Mouse (Mus musculus) brain, embryonic 18.5 days (tissue): ENCODE data around the gene Ccdc74a.
"Not testable (repeated sequence)": the region's sequence is repeated elsewhere in the genome, so short reads cannot be mapped to it uniquely, and the experiment has no call there.

ENCODE experiments used
- DNase-seq: peaks from one replicate; pipeline ENCODE4 v3.0.0-alpha.2; 2012; ENCODE audit warnings: low read depth, low spot score

Gene Ccdc74a

DNA sequence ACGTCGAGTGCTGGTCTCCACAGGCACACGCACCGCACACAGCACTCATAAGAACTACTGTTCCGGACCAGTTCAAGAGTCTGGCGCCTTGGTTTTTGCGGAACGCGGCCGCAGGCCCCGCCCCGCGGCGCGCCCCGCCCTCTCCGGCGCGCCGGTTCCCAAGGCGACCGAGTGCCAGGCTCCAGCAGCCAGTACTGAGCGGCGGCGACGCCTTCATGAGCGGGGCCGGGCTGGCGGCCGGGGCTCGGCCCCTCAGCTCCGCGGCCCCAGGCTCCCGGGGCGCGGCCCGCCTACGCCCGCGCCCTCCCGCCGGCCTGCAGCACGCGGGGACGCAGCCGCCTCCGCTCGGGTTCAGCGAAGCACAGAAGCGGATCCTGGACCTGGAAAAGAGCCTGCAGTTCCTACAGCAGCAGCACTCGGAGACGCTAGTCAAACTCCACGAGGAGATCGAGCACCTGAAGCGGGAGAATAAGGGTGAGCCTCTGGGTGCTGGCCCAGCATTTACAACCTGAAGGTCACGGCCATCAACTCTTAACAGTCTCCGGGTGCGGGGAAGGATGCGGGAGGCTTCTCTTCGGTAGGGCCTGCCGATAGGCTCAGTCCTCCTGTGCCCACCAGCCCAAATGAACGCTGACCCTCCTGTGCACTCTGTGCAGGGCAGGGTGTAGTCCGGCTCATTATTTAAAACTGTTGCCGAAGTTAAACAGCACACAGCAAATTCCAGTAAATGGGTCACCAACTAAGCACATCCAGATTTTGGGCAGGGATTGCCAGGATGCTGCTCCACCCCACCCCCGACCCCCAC lies at the start of gene Ccdc74a:
Gene Ccdc74a (plus strand): TSS at position 161 of the 805 bp plus-strand sequence.
- DNase-seq = peak; percentile 30

DNA sequence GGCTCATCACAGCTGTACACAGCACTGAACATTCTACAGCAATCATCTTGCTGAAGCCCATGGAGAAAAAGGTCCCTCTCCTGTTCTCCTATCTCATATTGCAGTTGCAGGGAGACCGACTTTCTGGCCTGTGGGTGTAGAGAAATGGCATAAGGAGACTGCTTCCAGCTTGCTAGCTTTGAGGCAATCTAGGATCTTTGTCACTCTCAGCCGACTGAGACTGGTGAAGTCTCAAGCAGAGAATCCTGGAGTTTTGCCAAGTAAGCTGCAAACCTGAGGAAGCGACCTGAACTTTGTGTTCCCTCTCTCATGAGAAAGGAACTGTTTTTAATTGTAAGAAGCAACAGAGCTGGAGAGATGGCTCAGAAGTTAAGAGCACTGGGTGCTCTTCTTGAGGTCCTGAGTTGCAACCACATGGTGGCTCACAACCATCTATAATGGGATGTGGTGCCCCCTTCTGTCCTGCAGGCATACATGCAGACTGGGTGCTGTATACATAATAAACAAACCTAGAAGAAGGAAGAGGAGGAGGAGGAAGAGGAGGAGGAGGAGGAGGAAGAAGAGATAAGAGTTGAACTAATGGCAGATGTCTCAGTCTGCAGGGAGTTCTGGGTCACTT lies 45.2 kb upstream of the Ccdc74a start:
- no peak for DNase-seq

GRCm38 (mm10) chr16:17604941-17605340 lies 41.3 kb upstream of the Ccdc74a start:
- no peak for DNase-seq

GRCm38 (mm10) chr16:17605684-17606083 lies 40.6 kb upstream of the Ccdc74a start:
- DNase-seq = no peak

DNA sequence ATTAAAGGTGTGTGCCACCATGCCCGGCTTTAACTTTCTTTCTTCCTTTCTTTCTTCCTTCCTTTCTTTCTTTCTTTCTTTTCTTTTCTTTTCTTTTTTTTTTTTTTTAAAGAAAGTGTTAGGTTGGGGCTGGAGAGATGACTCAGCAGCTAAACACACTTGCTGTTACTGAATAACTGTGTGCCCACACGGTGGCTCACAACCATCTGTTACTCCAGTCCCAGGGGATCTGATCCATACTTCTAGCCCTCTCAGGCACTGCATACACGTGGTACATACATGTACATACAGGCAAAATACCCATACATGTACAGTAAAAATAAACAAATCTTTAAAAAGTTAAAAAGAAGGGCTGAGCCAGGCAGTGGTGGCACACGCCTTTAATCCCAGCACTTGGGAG lies 34.9 kb upstream of the Ccdc74a start:
- DNase-seq = no peak

DNA sequence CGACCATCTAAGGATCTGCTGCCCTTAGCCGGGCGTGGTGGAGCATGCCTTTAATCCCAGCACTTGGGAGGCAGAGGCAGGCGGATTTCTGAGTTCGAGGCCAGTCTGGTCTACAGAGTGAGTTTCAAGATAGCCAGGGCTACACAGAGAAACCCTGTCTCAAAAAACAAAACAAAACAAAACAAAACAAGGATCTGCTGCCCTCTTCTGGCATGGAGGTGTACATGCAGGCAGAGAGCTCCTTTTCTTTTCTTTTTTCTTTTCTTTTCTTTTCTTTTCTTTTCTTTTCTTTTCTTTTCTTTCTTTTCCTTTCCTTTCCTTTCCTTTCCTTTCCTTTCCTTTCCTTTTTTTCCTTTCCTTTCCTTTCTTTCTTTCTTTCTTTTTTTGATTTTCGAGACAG lies 31.5 kb upstream of the Ccdc74a start:
- DNase-seq = not testable (repeated sequence)

GRCm38 (mm10) chr16:17616212-17616611 lies 30.1 kb upstream of the Ccdc74a start:
- no peak for DNase-seq

GRCm38 (mm10) chr16:17617922-17618565 lies 28.2 kb upstream of the Ccdc74a start:
- DNase-seq = no peak

GRCm38 (mm10) chr16:17619198-17620105 lies 26.8 kb upstream of the Ccdc74a start, which contains the start of gene Smpd4:
TSS of gene Smpd4 (plus strand) at chr16:17619354.
- DNase-seq = peak; percentile 66

DNA sequence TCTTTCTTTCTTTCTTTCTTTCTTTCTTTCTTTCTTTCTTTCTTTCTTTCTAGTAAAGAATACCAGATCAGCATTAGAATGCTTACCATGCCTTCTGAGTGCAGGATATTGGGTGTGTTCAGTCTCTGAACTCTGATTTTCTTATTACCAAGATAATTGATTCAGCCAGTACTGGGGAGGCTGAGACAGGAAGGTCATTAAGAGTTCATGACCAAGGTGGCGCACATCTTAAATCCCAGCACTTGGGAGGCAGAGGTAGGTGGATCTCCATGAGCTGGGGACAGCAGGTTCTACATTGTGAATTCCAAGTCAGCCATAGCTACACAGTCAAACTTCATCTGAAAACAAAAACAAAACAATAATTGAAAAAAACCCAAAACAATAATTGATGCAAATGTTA lies 24.3 kb upstream of the Ccdc74a start:
- no peak for DNase-seq

DNA sequence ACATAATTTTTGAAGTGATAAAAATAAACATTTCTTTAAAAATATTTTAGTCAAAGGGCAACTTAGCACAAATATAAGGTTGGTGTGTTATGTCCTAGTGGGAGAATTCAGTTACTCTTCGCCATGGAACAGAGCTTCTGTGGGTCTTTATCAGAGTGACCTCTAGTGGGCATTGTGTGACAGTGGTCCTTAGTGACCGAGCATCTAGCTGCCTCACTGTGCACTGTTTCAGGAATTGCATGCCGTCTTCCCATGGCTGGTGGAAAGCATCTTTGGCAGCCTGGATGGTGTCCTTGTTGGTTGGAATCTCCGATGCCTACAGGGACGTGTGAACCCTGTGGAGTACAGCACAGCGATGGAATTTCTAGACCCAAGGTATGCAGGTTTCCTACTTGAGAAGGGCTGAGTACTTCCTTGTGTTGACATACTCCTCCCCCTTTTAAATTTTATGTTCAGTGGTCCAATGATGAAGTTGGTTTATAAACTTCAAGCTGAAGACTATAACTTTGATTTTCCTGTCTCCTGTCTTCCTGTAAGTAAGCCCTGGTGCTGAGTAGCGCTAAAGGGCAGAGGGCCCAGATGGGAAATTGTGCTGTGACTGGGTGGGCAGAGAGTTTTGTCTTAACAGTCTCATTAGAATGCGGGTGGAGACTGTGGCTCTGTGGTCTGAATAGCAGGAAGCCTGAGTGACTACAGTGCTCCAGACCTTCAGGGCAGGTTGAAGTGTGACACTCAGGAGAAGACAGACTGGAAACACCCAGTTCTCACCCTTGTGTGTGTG lies 20.6 kb upstream of the Ccdc74a start:
- DNase-seq = no peak

DNA sequence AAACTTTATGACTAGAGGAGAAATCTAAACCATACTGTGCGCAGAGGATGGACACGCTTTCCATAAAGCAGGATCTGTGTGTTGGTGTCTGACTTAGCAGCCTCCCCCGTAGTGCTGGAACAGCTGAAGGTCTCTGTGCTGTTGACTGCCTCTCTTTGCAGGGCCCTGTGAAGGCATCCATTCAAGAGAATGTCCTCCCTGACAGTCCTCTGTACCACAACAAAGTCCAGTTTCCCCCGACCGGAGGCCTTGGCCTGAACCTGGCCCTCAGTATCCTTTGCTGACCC lies 20.1 kb upstream of the Ccdc74a start:
- DNase-seq = no peak

DNA sequence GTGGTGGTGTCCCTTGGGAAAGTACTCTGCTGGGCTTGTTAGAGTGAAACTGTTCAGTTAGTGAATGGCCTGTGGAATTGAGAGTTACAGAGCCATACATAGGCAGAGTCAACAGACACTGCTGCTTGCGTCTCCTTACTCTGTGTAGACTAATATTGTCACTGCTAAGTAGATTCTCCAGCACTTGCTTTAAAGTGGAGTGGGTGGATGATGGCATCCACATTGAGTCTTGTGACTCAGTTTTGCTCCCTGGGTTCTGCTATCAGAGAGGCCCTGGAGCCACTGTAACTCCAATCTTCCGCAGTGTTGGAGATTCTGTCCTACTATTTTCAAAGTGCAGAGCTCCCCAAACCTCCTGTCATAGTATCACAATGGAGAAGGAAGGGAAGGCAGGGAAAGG lies 13.7 kb upstream of the Ccdc74a start:
- no peak for DNase-seq

- no peak for DNase-seq
Observed at GRCm38 (mm10) chr16:17633481-17634181, 12.6 kb upstream of the Ccdc74a start.

DNA sequence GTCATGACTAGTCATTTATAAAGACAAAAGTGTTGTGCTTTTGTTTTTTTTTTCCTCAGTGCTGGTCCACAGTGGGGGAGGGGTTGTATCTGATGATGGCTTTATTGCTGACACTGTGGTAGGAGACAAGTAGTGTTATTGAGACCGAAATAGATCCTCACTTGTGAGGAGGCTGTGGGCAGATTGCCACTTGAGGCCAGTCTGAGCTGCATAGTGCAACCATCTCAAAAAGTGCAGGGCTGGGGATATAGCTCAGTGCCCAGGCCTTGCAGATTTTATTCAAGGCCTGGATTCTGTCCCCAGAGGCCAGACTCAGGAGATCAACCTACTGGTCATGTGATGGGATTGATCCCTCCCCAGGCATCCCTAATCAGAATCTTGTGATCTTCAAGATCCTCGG lies 9.4 kb upstream of the Ccdc74a start:
- DNase-seq = no peak

DNA sequence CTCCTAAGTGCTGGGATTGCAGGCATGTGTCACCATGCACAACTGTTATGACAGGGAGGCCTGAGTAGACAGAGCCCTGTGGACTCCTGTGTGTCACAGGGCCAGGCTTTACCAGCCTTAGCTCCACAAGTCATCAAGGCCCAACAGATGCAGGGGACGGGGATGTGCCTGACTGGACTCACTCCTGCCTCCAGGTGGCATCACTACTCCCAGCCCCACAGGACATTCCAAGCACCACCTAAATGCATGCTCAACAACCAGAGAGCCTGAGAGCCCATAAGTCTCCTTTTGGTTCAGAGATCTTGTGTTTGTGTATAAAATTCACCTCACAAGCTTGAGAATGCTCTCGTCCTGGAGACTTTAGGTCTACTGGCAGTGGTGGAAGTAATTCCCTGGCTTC lies 8.7 kb upstream of the Ccdc74a start:
- DNase-seq = no peak

DNA sequence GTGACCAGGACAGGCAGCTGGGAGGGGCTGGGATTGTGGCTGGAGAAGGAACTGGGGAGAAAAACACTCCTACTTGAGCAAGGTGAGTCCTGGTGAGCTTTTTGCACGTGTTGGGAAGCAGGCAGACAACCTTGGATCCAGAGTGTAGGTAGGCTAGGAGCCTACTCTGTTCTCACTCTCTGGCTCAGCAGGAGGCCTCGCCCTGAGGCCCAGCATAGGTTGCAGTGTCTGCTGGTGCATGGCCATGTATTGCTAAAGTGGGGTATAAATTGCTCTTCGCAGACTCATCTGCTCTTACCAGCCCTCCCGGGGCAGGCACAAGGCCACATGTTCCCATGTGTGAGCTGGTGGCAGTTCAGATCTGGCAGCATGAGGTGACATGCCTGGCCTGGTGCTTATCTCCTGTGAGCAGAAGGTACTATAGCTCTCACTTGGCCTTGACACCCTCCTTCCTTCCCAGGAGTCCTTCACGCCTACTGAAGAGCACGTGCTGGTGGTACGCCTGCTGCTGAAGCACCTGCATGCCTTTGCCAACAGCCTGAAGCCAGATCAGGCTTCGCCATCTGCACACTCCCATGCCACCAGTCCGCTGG lies 8.1 kb upstream of the Ccdc74a start:
- no peak for DNase-seq

DNA sequence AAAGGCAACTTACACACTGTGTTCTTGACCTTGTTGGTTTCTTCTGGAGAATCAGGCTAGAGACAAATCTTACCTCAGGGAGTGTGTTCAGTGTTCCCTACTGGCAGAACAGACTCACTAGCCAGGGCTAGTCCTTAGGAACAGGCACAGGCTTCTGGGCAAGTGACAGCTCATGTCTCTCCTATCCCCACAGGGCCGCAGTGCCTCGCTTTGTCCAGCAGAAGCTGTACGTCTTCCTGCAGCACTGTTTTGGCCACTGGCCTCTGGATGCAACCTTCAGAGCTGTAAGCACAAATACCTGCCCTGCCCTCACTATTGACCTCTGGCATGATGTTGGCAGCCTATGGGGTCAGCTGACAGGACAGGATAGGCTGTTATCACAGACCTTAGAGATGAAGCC lies 7.2 kb upstream of the Ccdc74a start:
- DNase-seq = no peak

DNA sequence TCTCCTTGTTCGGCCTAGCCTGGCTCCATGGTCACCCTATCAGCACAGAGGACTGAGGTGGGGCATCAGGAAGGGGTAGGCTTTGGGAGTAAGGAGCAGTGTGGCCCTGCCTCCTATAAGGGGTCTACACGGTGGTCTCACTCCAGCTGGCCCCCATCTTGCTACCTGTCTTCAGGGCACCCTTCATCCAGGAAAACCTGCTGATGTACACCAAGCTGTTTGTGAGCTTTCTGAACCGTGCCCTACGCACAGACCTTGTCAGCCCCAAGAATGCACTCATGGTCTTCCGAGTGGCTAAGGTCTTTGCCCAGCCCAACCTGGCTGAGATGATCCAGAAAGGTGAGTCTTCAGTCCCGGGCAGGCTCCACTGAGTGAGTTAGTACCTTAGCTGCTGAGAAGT lies 6.3 kb upstream of the Ccdc74a start:
- DNase-seq = no peak

DNA sequence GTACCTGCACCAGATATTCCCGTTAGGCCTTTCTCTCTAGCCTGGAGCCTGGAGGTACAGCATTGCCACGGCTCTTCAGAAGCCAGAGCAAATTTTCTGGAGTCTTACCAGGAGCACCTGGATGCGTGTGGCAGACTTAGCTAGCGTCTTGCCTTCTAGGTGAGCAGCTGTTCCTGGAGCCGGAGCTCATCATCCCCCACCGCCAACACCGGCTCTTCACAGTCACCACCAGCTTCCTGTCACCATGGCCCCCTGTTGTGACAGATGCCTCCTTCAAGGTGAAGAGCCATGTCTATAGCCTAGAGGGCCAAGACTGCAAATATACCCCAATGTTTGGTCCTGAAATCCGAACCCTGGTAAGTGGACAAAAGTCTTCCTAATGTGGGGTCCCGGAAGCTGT lies 5.6 kb upstream of the Ccdc74a start:
- DNase-seq = no peak
